Mouse (Mus musculus) adrenal gland, postnatal 10 days (tissue): ENCODE data around the gene Ifitm5. TPM values are rescaled to one million over a fixed set of nuclear protein-coding genes. Genes with fewer than 3 reads are reported as not detected.

Experiments used
- DNase-seq: peaks from one replicate; pipeline ENCODE4 v3.0.0; 2021; ENCODE audit warnings: mixed read lengths
- total RNA-seq, 2 experiments: library from RNA; stranded (reverse); gene quantifications; 2 replicates each; pipeline ENCODE4 v1.2.3; 2021

The Ifitm5 gene
- total RNA-seq, 2 experiments from 2014 or later, result 1.4 to 3.3 TPM

GRCm38 (mm10) chr7:140941222-140942051 lies 8.7 kb downstream of the Ifitm5 start, which contains the start of gene Pgghg:
Pgghg (plus strand) TSS chr7:140941391.
- DNase-seq, result peak; percentile 93

GRCm38 (mm10) chr7:140939669-140940171 lies 10.4 kb downstream of the Ifitm5 start:
- no peak for DNase-seq

GRCm38 (mm10) chr7:140938896-140939295 lies 11.2 kb downstream of the Ifitm5 start:
- DNase-seq, result no peak

GRCm38 (mm10) chr7:140938436-140938835 lies 11.7 kb downstream of the Ifitm5 start:
- no peak for DNase-seq

- DNase-seq, result no peak
These were observed 22.9 kb downstream of the Ifitm5 start for GRCm38 (mm10) chr7:140927181-140927580.

GRCm38 (mm10) chr7:140923070-140923775 lies 26.9 kb downstream of the Ifitm5 start:
- no peak for DNase-seq

- DNase-seq, result peak; percentile 80
These were observed 27.6 kb downstream of the Ifitm5 start for GRCm38 (mm10) chr7:140922398-140923069.

- DNase-seq, result no peak
These were observed 28.7 kb downstream of the Ifitm5 start for GRCm38 (mm10) chr7:140921225-140921975.

GRCm38 (mm10) chr7:140920418-140921029 lies 29.6 kb downstream of the Ifitm5 start, which contains the start of gene Nlrp6:
Nlrp6 (plus strand) TSS chr7:140920902.
- no peak for DNase-seq

GRCm38 (mm10) chr7:140919911-140920310 lies 30.2 kb downstream of the Ifitm5 start:
- DNase-seq, result no peak

GRCm38 (mm10) chr7:140914031-140914690 lies 35.9 kb downstream of the Ifitm5 start:
- DNase-seq, result no peak

GRCm38 (mm10) chr7:140912846-140913482 lies 37.1 kb downstream of the Ifitm5 start:
- DNase-seq, result no peak

- DNase-seq, result no peak
These were observed 37.8 kb downstream of the Ifitm5 start for GRCm38 (mm10) chr7:140912293-140912692.

- DNase-seq, result peak; percentile 89
These were observed 41.4 kb downstream of the Ifitm5 start for GRCm38 (mm10) chr7:140908634-140909107.

GRCm38 (mm10) chr7:140908181-140908580 lies 41.9 kb downstream of the Ifitm5 start:
- peak; percentile 38 for DNase-seq

GRCm38 (mm10) chr7:140907697-140908096 lies 42.4 kb downstream of the Ifitm5 start:
- DNase-seq, result no peak

- DNase-seq, result peak; percentile 65
These were observed 43.0 kb downstream of the Ifitm5 start for GRCm38 (mm10) chr7:140907131-140907530.

GRCm38 (mm10) chr7:140905642-140906081 lies 44.4 kb downstream of the Ifitm5 start:
- no peak for DNase-seq

- DNase-seq, result peak; percentile 90
These were observed 46.9 kb downstream of the Ifitm5 start for GRCm38 (mm10) chr7:140903212-140903611.
